Mouse (Mus musculus): ENCODE data around the gene Ublcp1. TPM values are rescaled to one million over a fixed set of nuclear protein-coding genes. Genes with fewer than 3 reads are reported as not detected.

The Ublcp1 gene
- polyA plus RNA-seq, 1 experiment from 2014 or later = 78.4 TPM

GRCm38 (mm10) chr11:44512044-44513025 is 42.0 kb upstream of the Ublcp1 start:
- Histone ChIP-seq H3K9me3 (ENCODE audit: control insufficient read depth, low read length) (no peaks in the 10 kb centered on the region), H3K9ac (ENCODE audit: low read depth, low read length) (no peak overlapping the region), H3K4me3 (ENCODE audit: low read length) (no peak overlapping the region), H3K4me2 (replicated peaks; ENCODE audit: low read depth, low read length) (no peak overlapping the region), H3K27ac (ENCODE audit: low read depth, low read length) (no peak overlapping the region), H3K36me3 (ENCODE audit: control insufficient read depth, insufficient read depth, low read length) (no peaks in the 10 kb centered on the region), H3K27me3 (ENCODE audit: control insufficient read depth, insufficient read depth, low read length) (no peaks in the 10 kb centered on the region), H3K4me1 (ENCODE audit: control insufficient read depth, insufficient read depth, low read length) (no peaks in the 10 kb centered on the region)
- ATAC-seq (ENCODE audit: low FRiP score, low TSS enrichment) = no peak
- 80% methylated on average over 14 of the region's 14 CpGs for whole genome bisulfite sequencing

DNA sequence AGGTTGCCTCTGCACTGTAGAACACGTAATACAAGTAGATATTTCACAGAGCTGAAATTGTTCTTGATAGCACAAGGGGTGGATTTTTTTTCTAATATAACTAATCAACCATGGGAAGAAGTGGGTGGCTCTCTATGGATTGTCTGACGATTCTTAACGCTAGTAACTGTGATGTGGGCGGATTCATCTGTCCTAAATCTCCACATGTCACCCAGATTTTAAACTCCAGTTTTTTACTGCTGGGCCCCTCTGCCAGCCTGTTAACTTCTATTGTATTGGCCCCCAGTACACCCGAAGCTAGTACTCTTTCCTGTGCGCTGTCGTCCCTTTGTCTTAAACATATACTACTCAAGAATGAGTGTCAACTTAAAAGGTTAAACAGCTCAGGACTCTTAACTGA is 40.1 kb upstream of the Ublcp1 start:
- H3K36me3 ChIP-seq (ENCODE audit: control insufficient read depth, insufficient read depth, low read length) = no peaks in the 10 kb centered on the region

GRCm38 (mm10) chr11:44509906-44510305 is 39.6 kb upstream of the Ublcp1 start:
- no peak overlapping the region for H3K4me3 ChIP-seq (ENCODE audit: low read length)
- no peaks in the 10 kb centered on the region for H3K4me1 ChIP-seq (ENCODE audit: control insufficient read depth, insufficient read depth, low read length)
- H3K27ac ChIP-seq (ENCODE audit: low read depth, low read length) = no peak overlapping the region
- H3K4me2 ChIP-seq (replicated peaks; ENCODE audit: low read depth, low read length) = no peak overlapping the region
- WGBS = 83% methylated on average over 2 of the region's 2 CpGs
- no peak for ATAC-seq (ENCODE audit: low FRiP score, low TSS enrichment)
- H3K27me3 ChIP-seq (ENCODE audit: control insufficient read depth, insufficient read depth, low read length) = no peaks in the 10 kb centered on the region
- no peaks in the 10 kb centered on the region for H3K9me3 ChIP-seq (ENCODE audit: control insufficient read depth, low read length)
- no peaks in the 10 kb centered on the region for H3K36me3 ChIP-seq (ENCODE audit: control insufficient read depth, insufficient read depth, low read length)
- no peak overlapping the region for H3K9ac ChIP-seq (ENCODE audit: low read depth, low read length)

More for the DNA sequence above, 40.1 kb upstream of the Ublcp1 start:
- Histone ChIP-seq H3K9ac (ENCODE audit: low read depth, low read length) (no peak overlapping the region), H3K27ac (ENCODE audit: low read depth, low read length) (no peak overlapping the region), H3K27me3 (ENCODE audit: control insufficient read depth, insufficient read depth, low read length) (no peaks in the 10 kb centered on the region), H3K4me2 (replicated peaks; ENCODE audit: low read depth, low read length) (no peak overlapping the region), H3K9me3 (ENCODE audit: control insufficient read depth, low read length) (no peaks in the 10 kb centered on the region), H3K4me3 (ENCODE audit: low read length) (no peak overlapping the region), H3K4me1 (ENCODE audit: control insufficient read depth, insufficient read depth, low read length) (no peaks in the 10 kb centered on the region)
- WGBS = 81% methylated on average over 7 of the region's 7 CpGs
- ATAC-seq (ENCODE audit: low FRiP score, low TSS enrichment) = no peak

DNA sequence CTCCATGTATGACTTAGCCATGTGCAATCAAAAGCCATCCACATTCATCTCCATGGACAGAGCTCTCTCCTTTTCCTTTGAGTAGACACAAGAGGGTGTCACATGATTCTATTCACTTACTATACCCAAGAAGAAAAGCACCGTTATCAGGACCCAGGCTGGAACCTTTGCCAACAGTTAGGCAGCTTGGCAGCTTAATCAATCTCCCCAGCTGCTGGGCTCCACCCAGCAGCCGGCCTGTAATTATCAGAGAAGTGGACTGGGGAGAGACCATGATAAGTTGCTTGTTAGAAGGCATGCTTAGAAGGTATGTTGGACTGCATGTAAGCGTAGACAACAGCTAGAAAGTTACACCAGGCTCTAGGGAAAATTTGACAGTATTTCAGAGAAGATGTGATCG is 38.6 kb upstream of the Ublcp1 start:
- H3K27me3 ChIP-seq (ENCODE audit: control insufficient read depth, insufficient read depth, low read length) = no peaks in the 10 kb centered on the region
- H3K9ac ChIP-seq (ENCODE audit: low read depth, low read length) = no peak overlapping the region
- H3K27ac ChIP-seq (ENCODE audit: low read depth, low read length) = no peak overlapping the region
- H3K36me3 ChIP-seq (ENCODE audit: control insufficient read depth, insufficient read depth, low read length) = no peaks in the 10 kb centered on the region
- H3K4me3 ChIP-seq (ENCODE audit: low read length) = no peak overlapping the region
- ATAC-seq (ENCODE audit: low FRiP score, low TSS enrichment) = no peak
- no peak overlapping the region for H3K4me2 ChIP-seq (replicated peaks; ENCODE audit: low read depth, low read length)
- H3K4me1 ChIP-seq (ENCODE audit: control insufficient read depth, insufficient read depth, low read length) = no peaks in the 10 kb centered on the region
- no peaks in the 10 kb centered on the region for H3K9me3 ChIP-seq (ENCODE audit: control insufficient read depth, low read length)
- WGBS = 74% methylated on average over 4 of the region's 4 CpGs

GRCm38 (mm10) chr11:44504761-44505160 is 34.5 kb upstream of the Ublcp1 start:
- Histone ChIP-seq H3K27me3 (ENCODE audit: control insufficient read depth, insufficient read depth, low read length) (no peaks in the 10 kb centered on the region), H3K36me3 (ENCODE audit: control insufficient read depth, insufficient read depth, low read length) (no peaks in the 10 kb centered on the region), H3K4me1 (ENCODE audit: control insufficient read depth, insufficient read depth, low read length) (no peaks in the 10 kb centered on the region), H3K9ac (ENCODE audit: low read depth, low read length) (no peak overlapping the region), H3K27ac (ENCODE audit: low read depth, low read length) (no peak overlapping the region), H3K4me3 (ENCODE audit: low read length) (no peak overlapping the region), H3K9me3 (ENCODE audit: control insufficient read depth, low read length) (no peaks in the 10 kb centered on the region), H3K4me2 (replicated peaks; ENCODE audit: low read depth, low read length) (no peak overlapping the region)
- 91% methylated on average over 3 of the region's 3 CpGs for WGBS
- no peak for ATAC-seq (ENCODE audit: low FRiP score, low TSS enrichment)

DNA sequence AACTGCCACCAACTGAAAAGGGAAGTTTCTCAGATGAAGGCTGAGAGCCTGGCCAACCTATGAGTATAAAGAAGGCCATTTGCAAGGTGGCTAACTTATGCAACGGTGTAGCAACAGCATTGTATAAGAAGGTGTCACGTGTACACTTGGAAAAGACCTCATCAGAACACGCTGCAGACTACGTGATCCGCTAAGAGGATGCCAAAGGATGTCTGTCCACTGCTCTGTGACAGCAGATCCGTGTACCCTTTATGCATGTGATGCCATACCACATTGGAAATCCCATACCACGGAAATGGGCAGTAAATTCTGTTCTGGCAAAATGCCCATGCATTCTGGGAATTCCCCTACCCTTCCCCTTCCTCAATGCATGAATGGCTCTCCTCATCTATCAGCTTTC is 33.8 kb upstream of the Ublcp1 start:
- Histone ChIP-seq H3K4me3 (ENCODE audit: low read length) (no peak overlapping the region), H3K4me1 (ENCODE audit: control insufficient read depth, insufficient read depth, low read length) (no peaks in the 10 kb centered on the region), H3K9ac (ENCODE audit: low read depth, low read length) (no peak overlapping the region), H3K27me3 (ENCODE audit: control insufficient read depth, insufficient read depth, low read length) (no peaks in the 10 kb centered on the region), H3K36me3 (ENCODE audit: control insufficient read depth, insufficient read depth, low read length) (no peaks in the 10 kb centered on the region), H3K27ac (ENCODE audit: low read depth, low read length) (no peak overlapping the region), H3K4me2 (replicated peaks; ENCODE audit: low read depth, low read length) (no peak overlapping the region), H3K9me3 (ENCODE audit: control insufficient read depth, low read length) (no peaks in the 10 kb centered on the region)
- no peak for ATAC-seq (ENCODE audit: low FRiP score, low TSS enrichment)
- WGBS = 80% methylated on average over 7 of the region's 7 CpGs

GRCm38 (mm10) chr11:44502931-44503330 is 32.6 kb upstream of the Ublcp1 start:
- no peaks in the 10 kb centered on the region for H3K4me1 ChIP-seq (ENCODE audit: control insufficient read depth, insufficient read depth, low read length)
- 24% methylated on average over 5 of the region's 5 CpGs for WGBS
- no peak overlapping the region for H3K4me2 ChIP-seq (replicated peaks; ENCODE audit: low read depth, low read length)
- H3K27me3 ChIP-seq (ENCODE audit: control insufficient read depth, insufficient read depth, low read length) = no peaks in the 10 kb centered on the region
- no peak overlapping the region for H3K4me3 ChIP-seq (ENCODE audit: low read length)
- H3K36me3 ChIP-seq (ENCODE audit: control insufficient read depth, insufficient read depth, low read length) = no peaks in the 10 kb centered on the region
- H3K9me3 ChIP-seq (ENCODE audit: control insufficient read depth, low read length) = no peaks in the 10 kb centered on the region
- no peak overlapping the region for H3K9ac ChIP-seq (ENCODE audit: low read depth, low read length)
- H3K27ac ChIP-seq (ENCODE audit: low read depth, low read length) = no peak overlapping the region
- ATAC-seq (ENCODE audit: low FRiP score, low TSS enrichment) = peak; percentile 56; the same call in 1 of the 2 replicates

- Histone ChIP-seq H3K9ac (ENCODE audit: low read depth, low read length) (no peak overlapping the region), H3K4me2 (replicated peaks; ENCODE audit: low read depth, low read length) (no peak overlapping the region), H3K27ac (ENCODE audit: low read depth, low read length) (no peak overlapping the region), H3K4me1 (ENCODE audit: control insufficient read depth, insufficient read depth, low read length) (0 out of 2 replicates have a peak, but pooled peaks cover 3% of the 10 kb centered on the region), H3K9me3 (ENCODE audit: control insufficient read depth, low read length) (no peaks in the 10 kb centered on the region), H3K36me3 (ENCODE audit: control insufficient read depth, insufficient read depth, low read length) (no peaks in the 10 kb centered on the region), H3K27me3 (ENCODE audit: control insufficient read depth, insufficient read depth, low read length) (no peaks in the 10 kb centered on the region), H3K4me3 (ENCODE audit: low read length) (no peak overlapping the region)
- 71% methylated on average over 2 of the region's 2 CpGs for WGBS
- ATAC-seq (ENCODE audit: low FRiP score, low TSS enrichment) = no peak
Measured at GRCm38 (mm10) chr11:44501477-44501876, 31.2 kb upstream of the Ublcp1 start.

GRCm38 (mm10) chr11:44500966-44501365 is 30.7 kb upstream of the Ublcp1 start:
- ATAC-seq (ENCODE audit: low FRiP score, low TSS enrichment) = no peak
- no peaks in the 10 kb centered on the region for H3K9me3 ChIP-seq (ENCODE audit: control insufficient read depth, low read length)
- H3K4me1 ChIP-seq (ENCODE audit: control insufficient read depth, insufficient read depth, low read length) = 0 out of 2 replicates have a peak, but pooled peaks cover 6% of the 10 kb centered on the region
- WGBS = 73% methylated on average over 7 of the region's 7 CpGs
- H3K4me3 ChIP-seq (ENCODE audit: low read length) = no peak overlapping the region
- H3K27ac ChIP-seq (ENCODE audit: low read depth, low read length) = no peak overlapping the region
- no peak overlapping the region for H3K9ac ChIP-seq (ENCODE audit: low read depth, low read length)
- H3K4me2 ChIP-seq (replicated peaks; ENCODE audit: low read depth, low read length) = no peak overlapping the region
- H3K36me3 ChIP-seq (ENCODE audit: control insufficient read depth, insufficient read depth, low read length) = no peaks in the 10 kb centered on the region
- H3K27me3 ChIP-seq (ENCODE audit: control insufficient read depth, insufficient read depth, low read length) = no peaks in the 10 kb centered on the region
